Mouse (Mus musculus) kidney, postnatal 36 days (tissue): Measurements from ENCODE around the gene Ankrd44.

Source experiments
- DNase-seq, 2 experiments: peaks; one replicate each; pipeline ENCODE4 v3.0.0; 2021 to 2022; ENCODE audit warnings: mixed read lengths in 2 of 2

Gene Ankrd44

DNA sequence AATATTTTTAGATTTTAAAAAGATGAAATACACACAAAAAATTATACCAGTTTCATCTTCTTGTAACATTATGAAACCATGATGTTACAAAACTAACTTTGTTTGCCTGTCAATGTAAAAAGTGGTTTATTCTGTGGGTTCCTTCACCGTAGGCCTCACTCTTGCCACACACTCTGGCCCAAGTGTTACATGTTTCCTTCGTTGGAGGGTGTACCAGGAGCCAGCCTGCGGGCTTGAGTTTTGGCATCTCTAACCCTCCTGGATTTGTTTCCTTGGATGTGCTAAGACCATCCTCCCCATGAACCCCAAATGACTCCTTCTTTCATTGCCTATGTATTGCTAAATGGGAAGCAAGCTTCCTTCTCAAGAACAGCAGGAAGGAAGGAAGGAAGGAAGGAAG, 230.8 kb downstream of the Ankrd44 start:
- DNase-seq, result no peak

DNA sequence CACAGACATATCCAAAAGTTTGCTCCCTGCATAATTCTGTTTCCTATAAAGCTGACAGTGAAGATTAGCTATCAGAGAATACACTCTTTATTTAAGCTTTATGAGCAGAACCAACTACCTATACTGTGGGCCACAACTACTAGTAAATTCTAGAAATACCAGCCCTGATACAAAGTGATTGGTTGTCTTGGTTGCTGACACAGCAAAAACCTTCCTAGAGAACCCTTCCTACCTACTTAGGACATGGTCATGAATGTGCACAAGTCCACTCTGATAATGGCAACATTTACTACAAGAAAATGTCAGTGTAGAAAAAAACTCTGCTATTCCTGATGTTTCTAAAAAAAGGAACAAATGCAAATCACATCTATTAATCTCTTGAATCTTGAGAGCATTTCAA, 234.4 kb downstream of the Ankrd44 start:
- DNase-seq, result no peak

DNA sequence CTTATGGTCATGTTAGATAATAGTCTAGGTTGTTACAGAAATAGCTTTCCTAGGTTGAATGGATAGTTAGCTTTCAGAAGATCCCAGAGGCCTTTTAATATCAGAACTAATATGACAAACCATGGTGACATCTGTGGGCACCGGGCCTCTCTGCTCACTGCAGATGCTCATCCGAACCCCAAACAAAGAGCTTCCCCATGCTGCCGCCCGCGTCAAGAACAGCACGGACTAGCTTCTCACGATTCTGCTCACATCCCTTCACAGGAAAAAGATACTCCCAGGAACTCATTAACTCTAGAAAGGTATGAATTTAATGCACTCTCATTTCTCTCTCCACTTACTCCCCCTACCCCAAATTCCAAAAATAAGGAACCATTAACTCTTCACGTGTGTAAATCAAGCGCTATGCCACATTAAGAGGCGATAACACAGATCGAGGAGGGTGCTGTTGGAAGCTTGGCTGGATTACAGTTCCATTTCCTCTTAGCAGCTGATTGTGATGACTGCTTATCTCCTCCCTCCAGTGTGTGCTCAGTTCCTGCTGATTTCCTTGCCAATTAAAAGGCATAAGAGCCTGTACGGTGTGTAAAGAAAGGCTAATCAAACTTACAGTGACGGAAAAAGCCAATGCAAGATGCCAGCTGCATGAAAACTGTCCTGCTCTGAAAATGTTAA, 235.8 kb downstream of the Ankrd44 start:
- DNase-seq, result peak in 1 of 2 experiments; percentile 37

DNA sequence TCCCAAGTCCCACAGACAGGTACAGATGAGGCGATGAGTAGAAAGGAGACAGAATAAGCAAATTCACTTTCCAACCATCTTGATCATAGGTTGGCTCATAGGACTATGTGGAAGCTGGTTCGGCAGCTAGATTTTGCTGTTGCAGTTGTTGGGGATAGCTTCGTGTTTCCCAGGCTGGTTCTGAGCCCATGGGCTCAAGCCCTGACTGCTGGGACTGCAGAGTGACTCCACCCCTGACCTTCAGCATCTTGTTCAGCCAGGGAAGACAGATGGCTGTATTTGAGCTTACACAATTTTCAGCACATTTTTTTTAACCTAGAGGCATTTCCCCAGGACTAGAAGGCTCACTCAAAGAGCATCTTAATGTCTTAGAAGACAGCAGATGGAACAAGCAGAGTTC, 237.7 kb downstream of the Ankrd44 start:
- no peak for DNase-seq

DNA sequence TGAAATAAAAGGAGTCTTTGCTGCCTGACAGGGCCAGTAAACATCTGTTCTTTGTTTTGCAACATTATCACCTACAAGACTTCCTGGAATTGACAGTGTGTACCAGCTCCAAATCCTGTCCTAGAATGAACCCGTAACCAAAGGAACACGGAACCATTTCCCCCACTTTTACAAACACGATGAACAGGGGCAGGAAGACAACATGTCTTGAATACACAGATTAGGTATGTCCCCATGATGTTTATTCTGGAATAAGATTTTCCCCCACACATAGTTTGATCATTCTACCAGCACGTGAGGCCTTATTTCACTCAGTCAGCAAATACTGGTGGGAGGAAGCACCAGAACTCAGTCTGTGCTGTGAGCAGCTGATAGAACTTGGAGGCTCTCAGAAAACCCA, 241.9 kb downstream of the Ankrd44 start:
- DNase-seq, result peak in 1 of 2 experiments; percentile 44

DNA sequence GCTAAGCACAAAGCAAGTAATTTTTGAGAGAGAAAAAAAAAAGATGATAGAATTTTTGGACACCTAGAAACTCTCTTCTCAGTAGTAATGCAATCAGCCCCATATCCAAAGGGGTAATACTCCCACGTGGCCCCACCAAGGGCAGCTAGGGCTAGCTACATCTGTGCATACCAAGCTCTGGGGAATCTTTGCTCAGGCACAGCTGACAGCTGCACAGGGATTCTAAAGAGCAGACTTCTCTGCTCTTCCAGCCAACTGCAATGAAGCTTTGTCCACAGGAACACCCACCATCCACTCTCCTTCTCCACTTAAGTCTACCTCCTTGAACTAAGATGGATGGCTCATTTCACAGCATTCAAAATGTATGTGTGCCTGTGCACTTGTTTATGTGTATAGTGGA, 246.6 kb downstream of the Ankrd44 start:
- DNase-seq, result no peak

DNA sequence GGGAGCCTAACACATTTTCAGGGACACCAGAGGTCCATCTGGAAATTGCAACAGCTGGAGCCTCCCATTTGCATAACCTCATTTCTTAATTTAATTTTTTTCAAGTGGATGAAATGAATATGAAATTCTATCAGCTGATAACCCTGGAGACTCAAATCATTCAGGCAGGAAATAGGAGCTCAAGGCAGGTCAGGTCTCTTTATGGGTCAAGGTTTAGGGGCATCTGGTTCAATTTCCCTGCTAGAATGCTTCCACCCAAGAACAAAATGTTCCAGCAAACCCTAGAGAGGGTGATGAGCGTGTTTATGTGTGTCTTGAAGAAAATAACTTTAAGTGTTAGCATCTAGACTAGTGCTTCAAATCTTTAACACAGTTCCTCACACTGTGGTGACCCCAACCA, 248.2 kb downstream of the Ankrd44 start:
- peak in 1 of 2 experiments; percentile 57 for DNase-seq

DNA sequence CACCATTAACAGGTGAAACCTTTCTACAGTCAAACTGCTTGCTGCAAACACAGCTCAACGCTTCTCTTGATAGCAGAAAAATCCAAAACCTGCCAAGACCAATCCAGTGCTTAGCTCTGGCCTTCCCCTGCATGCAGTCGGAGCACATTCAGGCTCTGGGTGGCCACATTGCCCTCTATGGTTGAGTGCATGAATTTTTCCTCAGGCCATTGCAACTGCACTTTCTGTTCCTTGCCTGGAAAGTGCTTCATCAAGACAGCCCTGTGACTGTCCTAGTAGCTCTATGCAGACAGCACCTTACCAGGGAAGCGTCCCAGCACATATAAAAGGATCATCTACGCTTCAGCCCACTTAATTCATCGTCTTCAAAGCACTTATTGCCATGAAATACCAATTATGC, 250.7 kb downstream of the Ankrd44 start:
- DNase-seq, result peak; percentile 44 to 53

DNA sequence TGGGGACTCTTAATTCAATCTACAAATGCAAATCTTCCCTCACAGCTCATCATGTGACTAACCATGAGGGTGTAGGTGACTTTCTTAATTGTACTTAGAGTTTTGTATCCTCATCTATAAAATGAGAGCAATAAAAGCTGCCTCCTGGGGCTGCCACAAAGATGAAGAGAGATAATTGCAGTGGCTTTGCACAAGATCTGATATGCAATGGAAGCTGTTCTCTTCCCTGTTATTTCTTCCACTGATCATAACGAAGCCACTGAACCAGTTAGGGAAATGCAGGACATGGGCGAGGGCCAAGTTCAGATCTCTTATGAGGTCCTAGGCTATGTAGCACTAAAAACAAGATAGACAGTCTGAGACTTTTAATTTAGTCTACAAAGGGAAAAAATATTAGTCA, 258.2 kb downstream of the Ankrd44 start:
- DNase-seq, result no peak

DNA sequence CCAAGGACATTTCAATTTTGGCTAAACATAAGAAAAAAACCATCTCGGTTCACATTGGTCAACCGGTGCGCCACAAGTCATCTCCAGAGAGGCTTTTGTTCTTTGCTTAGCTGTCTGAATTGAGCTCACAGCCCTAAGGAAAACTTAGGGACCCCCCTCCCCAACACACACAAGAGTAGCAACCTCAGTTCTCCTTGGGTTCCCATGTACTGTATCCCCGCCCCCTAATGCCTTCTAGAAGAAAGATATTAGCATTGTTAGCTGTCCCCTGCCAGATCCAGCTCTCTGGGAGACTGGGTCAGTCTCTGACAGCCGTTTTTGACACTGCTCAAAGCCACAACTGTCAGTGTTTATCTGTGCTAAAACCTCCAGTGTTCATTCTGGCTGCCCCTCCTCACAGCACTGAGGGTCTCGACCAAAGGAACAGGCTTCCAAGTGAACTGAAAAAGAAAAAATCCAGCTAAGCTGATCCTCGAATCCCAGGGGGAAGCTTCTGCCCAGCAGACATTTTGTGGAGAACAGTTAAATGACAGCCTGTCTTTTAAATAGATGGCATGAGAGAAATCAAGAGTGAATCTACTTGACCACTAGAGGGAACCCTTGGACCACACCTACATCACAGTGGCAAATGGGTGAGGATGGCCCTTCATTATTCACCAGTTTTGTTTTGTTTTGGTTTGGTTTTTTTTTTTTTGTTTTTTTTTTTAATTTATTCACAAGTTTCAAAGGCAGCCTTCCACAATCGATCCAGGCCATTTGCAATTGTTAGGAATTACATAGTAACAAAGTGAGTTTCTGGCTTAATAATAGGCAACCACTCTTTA, 260.4 kb downstream of the Ankrd44 start:
- peak; percentile 61 to 72 for DNase-seq

DNA sequence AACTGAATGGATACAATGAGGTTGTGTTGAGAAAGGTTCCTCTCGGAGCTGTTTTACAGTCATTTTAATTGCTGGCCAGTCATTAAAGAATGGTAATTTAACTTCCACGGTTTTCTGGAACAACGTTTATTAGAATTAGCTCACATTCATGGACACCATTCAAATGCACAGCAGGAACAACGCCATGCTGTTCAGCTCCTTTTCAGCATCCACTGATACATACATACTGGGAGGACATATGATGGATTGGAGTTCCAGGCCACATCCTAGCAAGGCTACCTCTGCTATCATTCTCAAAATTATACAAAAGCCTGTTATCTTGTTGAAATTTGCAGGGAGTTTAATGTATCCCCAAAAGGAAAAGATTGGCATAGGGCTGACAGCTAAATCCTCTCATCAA, 261.1 kb downstream of the Ankrd44 start:
- DNase-seq, result no peak

DNA sequence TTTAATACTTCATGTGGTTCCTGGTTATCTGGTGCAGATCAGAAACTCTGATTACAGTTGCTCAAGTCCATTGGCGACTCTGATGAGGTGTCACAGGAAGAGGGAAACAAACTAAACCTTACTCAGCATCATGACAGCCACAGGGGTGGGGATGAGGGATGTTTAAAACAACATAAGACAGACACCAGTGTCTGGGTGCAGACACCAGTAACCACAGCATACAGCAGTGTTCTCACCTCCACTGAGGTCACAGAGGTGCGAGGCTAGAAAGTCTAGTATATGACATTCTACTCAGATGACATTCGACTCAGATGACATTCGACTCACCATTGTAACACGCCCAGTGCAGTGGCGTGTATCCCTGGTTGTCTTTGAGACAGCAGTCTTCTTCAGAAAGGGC, 265.5 kb downstream of the Ankrd44 start:
- no peak for DNase-seq

DNA sequence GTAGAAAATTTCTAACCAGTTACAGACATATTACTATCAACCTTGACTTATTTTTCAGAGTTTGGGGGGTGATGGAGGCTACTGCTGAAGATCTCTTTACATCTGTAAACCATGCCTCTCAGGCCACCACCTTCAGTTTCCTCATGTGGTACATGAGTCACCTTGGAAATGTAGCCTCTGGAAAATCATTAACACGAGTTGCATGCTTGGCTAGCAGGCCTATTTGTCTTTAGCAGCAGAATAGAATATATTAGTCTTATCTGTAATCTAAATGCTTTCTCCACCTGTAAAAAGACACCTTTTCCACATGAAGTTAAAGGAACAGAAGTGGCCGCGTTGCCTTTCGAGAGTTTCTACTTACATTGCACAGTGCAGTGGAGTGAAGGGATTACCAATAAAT, 267.6 kb downstream of the Ankrd44 start:
- peak; percentile 29 to 70 for DNase-seq

DNA sequence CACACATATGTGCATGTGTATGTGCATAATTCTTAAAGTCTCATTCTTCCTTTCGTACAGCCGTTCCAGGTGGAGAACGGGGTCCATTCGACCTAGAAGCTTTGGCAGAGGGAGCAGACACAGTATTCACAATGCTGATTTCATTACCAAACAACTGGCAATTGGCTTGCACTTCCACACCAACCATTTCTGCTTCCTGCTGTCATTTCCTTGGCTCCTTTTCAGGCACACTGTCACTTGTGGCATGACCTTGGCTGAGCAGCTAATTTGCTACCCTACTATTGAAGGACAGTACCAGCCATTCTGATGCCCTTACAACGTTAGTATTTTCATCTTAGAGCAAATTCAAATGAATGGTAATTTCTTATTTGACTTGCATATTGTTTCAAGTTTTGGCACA, 277.9 kb downstream of the Ankrd44 start:
- DNase-seq, result no peak

DNA sequence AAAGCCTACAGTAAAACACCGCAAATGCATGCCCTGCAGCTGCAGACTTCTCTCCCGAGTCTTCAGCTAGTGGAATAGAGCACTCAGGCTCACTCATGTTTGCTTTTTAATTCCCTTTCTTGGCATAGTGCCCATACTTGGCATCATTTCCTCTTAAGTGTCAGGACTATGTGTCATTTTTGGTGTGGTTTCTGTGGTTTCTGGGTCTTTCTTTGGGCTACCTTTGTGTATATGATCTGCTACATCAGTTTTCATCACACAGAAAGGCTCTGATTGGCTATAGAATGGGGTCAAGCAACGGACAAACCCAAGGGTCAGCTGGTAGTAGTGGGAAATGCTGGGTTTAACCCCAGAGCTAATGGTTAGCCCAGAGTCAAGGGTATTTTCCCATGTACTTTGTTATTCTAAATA, 278.8 kb downstream of the Ankrd44 start:
- peak in 1 of 2 experiments; percentile 14 for DNase-seq

DNA sequence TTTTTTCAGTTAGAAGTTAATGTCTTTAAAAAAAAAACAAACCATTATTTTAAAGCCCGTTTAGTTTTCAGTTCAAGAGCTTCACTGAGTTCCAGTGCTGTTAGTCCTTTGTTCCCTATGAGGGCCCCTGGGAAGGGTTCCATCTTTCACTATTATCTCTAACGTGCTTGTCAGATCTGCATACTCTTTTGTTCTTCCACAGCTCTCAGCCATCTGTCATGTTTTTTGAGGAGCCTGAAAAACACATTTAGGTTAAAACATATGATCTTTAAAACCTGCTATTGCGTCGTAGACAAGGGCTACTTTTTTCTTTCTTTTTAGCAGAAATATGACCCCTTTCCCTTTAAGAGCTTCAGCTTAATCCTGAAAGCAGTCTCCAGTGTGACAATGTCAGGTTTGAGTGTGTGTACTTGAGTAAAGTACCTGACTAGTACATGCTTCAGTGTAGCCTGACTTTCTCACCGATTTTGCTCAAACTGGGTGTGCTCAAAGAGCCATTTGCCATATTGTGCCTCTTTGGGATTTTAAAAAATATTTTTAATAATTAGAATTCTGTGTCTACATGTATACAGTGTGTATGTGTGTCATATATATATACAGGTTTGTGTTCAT, 285.9 kb downstream of the Ankrd44 start:
- DNase-seq, result no peak

DNA sequence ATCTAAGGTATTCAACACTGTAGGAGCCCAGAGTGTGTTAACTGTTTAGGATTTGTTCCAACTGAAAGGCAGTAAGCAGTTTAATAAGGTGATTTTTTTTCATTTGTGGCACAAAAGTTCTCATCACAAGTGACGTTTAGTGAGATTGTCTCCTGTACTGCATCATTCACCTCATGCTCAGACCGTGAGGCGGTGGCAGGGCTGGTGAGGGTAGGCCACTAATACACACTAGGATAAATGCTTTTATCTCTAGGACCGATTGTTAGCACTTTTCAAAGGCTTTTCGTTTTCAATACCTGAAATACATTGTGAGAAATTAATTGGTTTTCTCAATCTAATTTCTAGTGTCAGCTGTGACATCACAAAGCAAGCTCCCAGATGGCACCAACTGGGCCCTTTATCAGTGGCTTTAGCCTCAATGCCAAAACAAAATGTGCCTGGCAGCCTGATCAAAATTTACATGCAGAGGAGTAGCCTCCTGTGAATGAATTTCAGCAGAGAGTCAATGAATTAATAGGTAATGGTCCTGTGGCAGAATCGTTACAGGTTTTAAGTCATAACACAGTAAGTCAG, 286.6 kb downstream of the Ankrd44 start:
- no peak for DNase-seq

DNA sequence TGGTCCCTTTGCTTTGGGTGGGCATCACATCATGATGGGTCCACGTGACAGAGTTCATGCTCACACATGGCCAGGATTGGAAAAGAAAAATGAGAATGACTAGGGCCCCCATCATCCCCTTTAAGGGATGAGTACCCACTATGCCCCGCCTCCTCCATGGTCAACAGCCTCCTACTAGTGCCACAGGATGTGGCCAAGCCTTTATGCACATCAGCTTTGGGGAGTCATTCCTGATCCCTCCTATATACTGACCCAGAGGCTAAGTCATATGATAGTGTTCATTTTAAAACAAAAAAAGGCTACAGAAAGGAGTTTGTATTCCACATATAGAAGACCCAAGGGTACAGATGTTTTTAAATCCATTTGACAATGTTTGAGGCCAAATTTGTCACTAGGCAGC, 287.1 kb downstream of the Ankrd44 start:
- DNase-seq, result no peak

DNA sequence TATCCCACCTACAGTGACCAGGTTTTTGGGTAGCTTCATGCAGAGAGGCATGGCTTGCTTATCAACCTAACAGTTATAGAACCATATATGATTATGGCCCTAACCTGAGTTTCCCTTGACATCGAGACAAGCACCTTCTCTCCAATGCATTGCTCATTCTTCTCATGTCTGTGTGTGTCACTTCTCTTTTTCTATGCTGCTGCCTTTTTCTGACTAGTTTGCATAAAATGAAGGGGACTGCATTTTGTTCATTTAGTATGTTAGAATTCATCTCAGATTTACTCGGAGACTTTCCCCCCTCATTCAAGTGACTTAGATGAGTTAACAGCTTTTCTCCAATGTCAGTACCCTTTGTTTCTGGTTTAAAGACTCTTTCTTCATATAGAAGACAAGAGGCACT, 288.8 kb downstream of the Ankrd44 start:
- no peak for DNase-seq

DNA sequence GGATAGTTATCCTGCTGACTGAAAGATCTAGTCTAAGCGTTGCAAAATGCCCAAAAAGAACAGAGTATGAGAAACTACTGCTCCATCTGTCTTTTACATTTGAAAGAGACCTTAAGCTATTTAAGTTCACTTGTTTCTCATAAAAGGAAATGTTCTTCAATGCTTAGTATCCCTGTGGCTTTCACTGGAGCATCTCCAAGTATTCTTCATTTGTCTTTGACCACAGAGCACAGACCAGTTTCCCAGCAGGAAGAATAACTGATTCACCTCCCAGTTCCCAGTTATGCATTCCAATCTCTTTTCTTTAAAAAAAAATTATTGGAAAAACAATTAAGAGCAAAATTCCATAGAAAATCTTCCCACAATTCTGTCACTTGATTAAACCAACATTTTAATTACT, 297.1 kb downstream of the Ankrd44 start:
- no peak for DNase-seq

DNA sequence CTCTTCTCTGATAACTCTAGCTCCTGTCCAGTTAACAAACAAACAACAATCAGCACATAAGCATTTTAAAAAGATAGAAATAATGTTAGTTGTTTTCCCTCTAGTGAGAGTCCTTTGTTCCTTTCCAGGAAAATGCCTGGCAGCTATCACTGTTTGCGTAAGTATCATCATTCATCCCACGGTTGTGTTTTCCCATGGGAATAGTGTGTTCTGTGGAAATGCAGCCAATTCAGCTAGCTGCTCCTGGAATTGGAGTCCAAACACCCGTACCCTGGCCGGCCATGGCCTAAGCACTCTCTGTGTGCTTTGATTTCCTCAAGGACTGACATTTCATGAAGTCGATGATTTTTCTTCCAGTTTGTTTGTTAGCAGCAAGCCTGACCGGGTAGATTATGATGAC, 311.2 kb downstream of the Ankrd44 start:
- no peak for DNase-seq

DNA sequence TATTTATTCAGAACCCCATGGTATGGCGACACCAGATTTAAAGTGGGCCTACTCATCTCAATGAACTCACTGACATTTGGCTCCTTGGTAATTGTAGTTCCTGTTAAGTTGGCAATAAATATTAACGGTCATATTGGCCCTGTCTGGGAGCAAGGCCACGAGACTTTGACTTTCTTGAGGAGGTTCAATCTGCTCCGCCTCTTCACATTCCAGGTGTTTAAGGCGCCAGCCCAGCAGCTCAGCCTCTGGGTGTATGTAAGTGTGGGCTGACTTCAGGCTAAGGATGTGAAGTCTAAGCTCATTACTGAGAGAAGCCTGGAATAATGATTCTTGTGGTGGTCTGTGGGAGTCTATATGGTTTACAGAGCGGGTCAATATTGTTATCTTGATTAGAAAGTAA, 313.8 kb downstream of the Ankrd44 start:
- DNase-seq, result no peak

DNA sequence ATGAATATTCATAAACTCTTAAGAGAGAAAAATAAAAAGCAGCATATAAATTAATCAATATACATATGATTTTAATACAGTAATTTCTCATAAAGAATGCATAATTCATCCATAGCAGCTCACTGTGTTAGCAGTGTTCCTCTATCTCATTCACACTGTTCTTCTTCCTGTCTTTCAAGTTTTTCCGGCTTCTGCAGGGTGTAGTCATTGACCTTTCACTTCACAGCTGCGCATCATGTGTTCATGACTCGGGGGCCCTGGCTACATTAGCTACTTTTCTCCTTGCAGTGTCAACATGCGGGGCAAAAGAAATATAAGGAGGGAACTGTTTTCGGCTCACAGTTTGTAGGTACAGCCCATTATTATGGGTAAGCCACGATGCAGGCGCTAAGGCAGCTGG, 314.3 kb downstream of the Ankrd44 start:
- no peak for DNase-seq

DNA sequence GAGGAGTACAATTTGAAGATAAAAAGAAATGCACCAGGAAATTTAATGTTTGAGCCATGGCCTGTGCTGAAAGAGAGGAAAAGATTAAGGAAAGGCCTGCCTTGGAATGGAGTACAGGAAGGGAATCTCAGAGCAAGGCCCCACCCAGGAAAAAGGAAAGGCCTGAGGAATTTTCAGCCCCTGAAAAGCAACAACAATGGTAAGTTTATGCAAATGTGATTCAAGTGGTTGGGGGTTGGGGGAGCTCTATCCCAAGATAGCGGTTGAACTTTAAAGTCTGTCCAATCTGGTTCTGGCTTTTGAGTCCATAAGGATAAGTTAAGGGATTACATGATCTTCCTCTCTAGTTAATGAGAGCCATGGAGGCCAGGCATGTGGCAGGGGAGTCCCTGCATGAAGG, 319.3 kb downstream of the Ankrd44 start:
- DNase-seq, result no peak
